Mouse (Mus musculus): ENCODE data around the gene Prdm11.

- TF ChIP-seq CTCF (IDR thresholded peaks at IDR 0.05; ENCODE audit: low read depth) (no peak), EP300 (IDR thresholded peaks at IDR 0.05; ENCODE audit: low read depth) (no peak)
Observed at GRCm38 (mm10) chr2:92945125-92945746, 100.7 kb downstream of the Prdm11 start.

Data from liver, postnatal 0 days (tissue).